Mouse (Mus musculus) liver, embryonic 12.5 days (tissue): ENCODE measurements around the gene Cfdp1. TPM values are rescaled to one million over a fixed set of nuclear protein-coding genes. Genes with fewer than 3 reads are reported as not detected.

Experiments used
- ATAC-seq: fragments of 200-750 bp; cut with Nextera tagmentation; 2 replicates; pipeline ENCODE4 v1.8.0; 2017; ENCODE audit warnings: moderate number of reproducible peaks, mild to moderate bottlenecking, moderate library complexity
- H3K27ac ChIP-seq: fragments of 300-500 bp; sonication (generic); 2 replicates; pipeline ENCODE4 v1.5.1; 2016; ENCODE audit warnings: mild to moderate bottlenecking
- H3K27me3 ChIP-seq: fragments of 300-500 bp; sonication (generic); replicated peaks from 2 replicates; pipeline ENCODE4 v1.6.1; 2016; ENCODE audit warnings: mild to moderate bottlenecking, moderate library complexity
- H3K36me3 ChIP-seq: fragments of 300-500 bp; sonication (generic); 2 replicates; pipeline ENCODE4 v1.6.1; 2016; ENCODE audit warnings: mild to moderate bottlenecking, moderate library complexity
- H3K4me1 ChIP-seq: fragments of 300-500 bp; sonication (generic); 2 replicates; pipeline ENCODE4 v1.6.1; 2016
- H3K4me2 ChIP-seq: fragments of 300-500 bp; sonication (generic); 2 replicates; pipeline ENCODE4 v1.6.1; 2016; ENCODE audit warnings: mild to moderate bottlenecking, moderate library complexity
- H3K4me3 ChIP-seq: fragments of 300-500 bp; sonication (generic); 2 replicates; pipeline ENCODE4 v1.5.1; 2016; ENCODE audit warnings: mild to moderate bottlenecking, moderate library complexity
- H3K9ac ChIP-seq: fragments of 300-500 bp; sonication (generic); 2 replicates; pipeline ENCODE4 v1.6.1; 2016; ENCODE audit warnings: mild to moderate bottlenecking, moderate library complexity
- H3K9me3 ChIP-seq: fragments of 300-500 bp; sonication (generic); replicated peaks from 2 replicates; pipeline ENCODE4 v1.6.1; 2016; ENCODE audit warnings: mild to moderate bottlenecking, moderate library complexity
- WGBS: fragments of 180-500 bp; shearing (Covaris S2); methylation state at CpG from one replicate; pipeline ENCODE4 v1.1.7; 2016; ENCODE audit not compliant: insufficient replicate concordance; 5-methylcytosine and 5-hydroxymethylcytosine counted together
- polyA plus RNA-seq: library from polyadenylated mRNA; unstranded; fragments of >200 nt; fragmentation: Nextera tagmentation; extraction: Ambion mirVana; gene quantifications from 2 replicates; pipeline ENCODE4 v1.2.1, GENCODE M21; 2016

The Cfdp1 gene
- polyA plus RNA-seq, 1 experiment from 2014 or later: 128 TPM

DNA sequence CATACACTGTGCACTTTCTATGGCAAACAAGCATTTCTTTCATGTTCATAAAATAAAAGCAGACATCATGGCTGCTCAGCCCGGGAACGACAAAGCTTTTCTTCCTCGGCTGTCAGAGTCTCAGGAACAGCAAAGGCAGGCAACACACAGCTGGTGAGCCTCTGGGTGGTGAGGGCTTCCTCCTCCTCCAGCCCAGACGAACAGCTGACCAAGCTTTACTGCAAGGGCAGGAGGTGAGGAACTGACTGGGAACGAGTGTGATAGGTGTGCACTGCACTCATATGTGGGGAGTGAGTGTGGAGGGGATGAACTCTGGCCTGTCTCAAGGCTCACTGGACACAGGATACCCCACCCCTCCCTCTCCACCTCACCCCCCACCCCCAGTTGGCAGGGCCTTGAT lies 135.2 kb downstream of the Cfdp1 start:
- ATAC-seq: no peak
- H3K27ac ChIP-seq: no peak overlapping the region

More for the DNA sequence above, 135.2 kb downstream of the Cfdp1 start:
- H3K4me1 ChIP-seq: peaks cover 34% of the 10 kb centered on the region
- whole genome bisulfite sequencing: 45% methylated on average over 5 of the region's 5 CpGs
- H3K9me3 ChIP-seq: no peaks in the 10 kb centered on the region
- H3K4me3 ChIP-seq: no peak overlapping the region
- no peak overlapping the region for H3K4me2 ChIP-seq
- H3K27me3 ChIP-seq: peaks cover 3% of the 10 kb centered on the region; the same call in 1 of the 2 replicates
- H3K36me3 ChIP-seq: peaks cover 28% of the 10 kb centered on the region
- H3K9ac ChIP-seq: no peak overlapping the region

Other genes with a start within 250 kb of the Cfdp1 start
- gene Ldhd, start 223.9 kb downstream of the Cfdp1 start, polyA plus RNA-seq: 0.11 and 0.12 TPM in 2 replicates
- gene Zfp1, start 210.9 kb downstream of the Cfdp1 start, polyA plus RNA-seq: 7.4 and 8.4 TPM in 2 replicates
- gene Ctrb1, start 163.3 kb downstream of the Cfdp1 start, polyA plus RNA-seq: not detected in 2 replicates
- 9.5 and 10.3 TPM in 2 replicates for gene Bcar1, start 110.5 kb downstream of the Cfdp1 start, polyA plus RNA-seq
- gene Tmem170, start 22.5 kb upstream of the Cfdp1 start, polyA plus RNA-seq: 5.6 and 6.0 TPM in 2 replicates
- 0.05 TPM in 1 of 2 replicates, not detected in the other for gene Chst5, start 56.2 kb upstream of the Cfdp1 start, polyA plus RNA-seq
- gene Tmem231, start 79.6 kb upstream of the Cfdp1 start, polyA plus RNA-seq: 3.0 and 3.6 TPM in 2 replicates
- gene Gabarapl2, start 86.4 kb upstream of the Cfdp1 start, polyA plus RNA-seq: 147 and 157 TPM in 2 replicates
- 6.9 and 7.3 TPM in 2 replicates for gene Adat1, start 138.0 kb upstream of the Cfdp1 start, polyA plus RNA-seq
- gene Kars, start 157.0 kb upstream of the Cfdp1 start, polyA plus RNA-seq: 162 and 163 TPM in 2 replicates
- gene Terf2ip, start 157.1 kb upstream of the Cfdp1 start, polyA plus RNA-seq: 9.8 and 10.8 TPM in 2 replicates
- gene Gm6793, start 160.7 kb upstream of the Cfdp1 start, polyA plus RNA-seq: not detected in 2 replicates